Mouse (Mus musculus): ENCODE results near the gene Grm1. TPM values are rescaled to one million over a fixed set of nuclear protein-coding genes. Genes with fewer than 3 reads are reported as not detected.

Gene Grm1
- polyA plus RNA-seq, 1 experiment from 2014 or later = 0.08 TPM

GRCm38 (mm10) chr10:10733092-10733491 lies 349.1 kb downstream of the Grm1 start:
- H3K9me3 ChIP-seq = no peaks in the 10 kb centered on the region
- H3K27me3 ChIP-seq (ENCODE audit: insufficient read depth, poor library complexity, severe bottlenecking) = no peaks in the 10 kb centered on the region
- DNase-seq (ENCODE audit: low spot score) = no peak
- H3K4me1 ChIP-seq = no peaks in the 10 kb centered on the region
- no peak overlapping the region for H3K27ac ChIP-seq
- H3K4me3 ChIP-seq = no peak overlapping the region
- H3K36me3 ChIP-seq = no peaks in the 10 kb centered on the region
- WGBS = 77% methylated on average over 5 of the region's 5 CpGs

GRCm38 (mm10) chr10:10726501-10726900 lies 355.7 kb downstream of the Grm1 start:
- DNase-seq (ENCODE audit: low spot score) = no peak
- Histone ChIP-seq H3K9me3 (no peaks in the 10 kb centered on the region), H3K27me3 (ENCODE audit: insufficient read depth, poor library complexity, severe bottlenecking) (no peaks in the 10 kb centered on the region), H3K36me3 (no peaks in the 10 kb centered on the region), H3K27ac (no peak overlapping the region), H3K4me3 (no peak overlapping the region), H3K4me1 (no peaks in the 10 kb centered on the region)
- 83% methylated on average over 3 of the region's 3 CpGs for WGBS

DNA sequence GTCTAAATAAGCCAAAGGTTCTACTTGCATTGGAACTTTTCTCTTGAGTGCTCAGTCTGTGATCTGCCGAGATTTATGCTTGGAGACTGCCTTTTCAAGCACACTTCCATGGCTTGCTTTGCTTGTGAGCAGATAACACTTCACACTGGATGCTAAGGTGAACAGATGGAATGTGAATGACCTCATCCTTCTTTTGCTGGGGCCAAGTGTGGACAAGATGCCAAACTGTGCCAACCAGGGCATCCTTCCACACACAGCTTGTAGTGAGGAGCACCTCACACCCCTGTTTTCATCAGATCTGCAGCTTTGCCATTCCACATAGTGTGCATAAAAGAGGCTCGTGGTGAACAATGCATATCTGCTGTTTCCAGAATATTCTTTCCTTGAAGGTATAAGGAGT lies 371.3 kb downstream of the Grm1 start:
- H3K36me3 ChIP-seq = no peaks in the 10 kb centered on the region
- no peak for DNase-seq (ENCODE audit: low spot score)
- no peak overlapping the region for H3K4me3 ChIP-seq
- H3K27ac ChIP-seq = no peak overlapping the region
- H3K4me1 ChIP-seq = no peaks in the 10 kb centered on the region
- WGBS = 67% methylated on average over 2 of the region's 2 CpGs
- H3K27me3 ChIP-seq (ENCODE audit: insufficient read depth, poor library complexity, severe bottlenecking) = no peaks in the 10 kb centered on the region
- no peaks in the 10 kb centered on the region for H3K9me3 ChIP-seq

GRCm38 (mm10) chr10:10710359-10710758 lies 371.8 kb downstream of the Grm1 start:
- WGBS = 76% methylated on average over 2 of the region's 2 CpGs
- H3K4me3 ChIP-seq = no peak overlapping the region
- H3K9me3 ChIP-seq = no peaks in the 10 kb centered on the region
- H3K36me3 ChIP-seq = no peaks in the 10 kb centered on the region
- no peaks in the 10 kb centered on the region for H3K4me1 ChIP-seq
- H3K27ac ChIP-seq = no peak overlapping the region
- DNase-seq (ENCODE audit: low spot score) = no peak
- no peaks in the 10 kb centered on the region for H3K27me3 ChIP-seq (ENCODE audit: insufficient read depth, poor library complexity, severe bottlenecking)

GRCm38 (mm10) chr10:10708031-10708430 lies 374.1 kb downstream of the Grm1 start:
- H3K4me3 ChIP-seq = no peak overlapping the region
- no peak for DNase-seq (ENCODE audit: low spot score)
- H3K36me3 ChIP-seq = no peaks in the 10 kb centered on the region
- H3K27me3 ChIP-seq (ENCODE audit: insufficient read depth, poor library complexity, severe bottlenecking) = no peaks in the 10 kb centered on the region
- WGBS = 80% methylated on average over 1 of the region's 1 CpGs
- H3K4me1 ChIP-seq = no peaks in the 10 kb centered on the region
- H3K9me3 ChIP-seq = no peaks in the 10 kb centered on the region
- no peak overlapping the region for H3K27ac ChIP-seq

GRCm38 (mm10) chr10:10701326-10701725 lies 380.8 kb downstream of the Grm1 start:
- H3K4me3 ChIP-seq = no peak overlapping the region
- H3K9me3 ChIP-seq = no peaks in the 10 kb centered on the region
- H3K27ac ChIP-seq = no peak overlapping the region
- WGBS = 67% methylated on average over 1 of the region's 1 CpGs
- DNase-seq (ENCODE audit: low spot score) = no peak
- no peaks in the 10 kb centered on the region for H3K36me3 ChIP-seq
- H3K27me3 ChIP-seq (ENCODE audit: insufficient read depth, poor library complexity, severe bottlenecking) = no peaks in the 10 kb centered on the region
- H3K4me1 ChIP-seq = no peaks in the 10 kb centered on the region

DNA sequence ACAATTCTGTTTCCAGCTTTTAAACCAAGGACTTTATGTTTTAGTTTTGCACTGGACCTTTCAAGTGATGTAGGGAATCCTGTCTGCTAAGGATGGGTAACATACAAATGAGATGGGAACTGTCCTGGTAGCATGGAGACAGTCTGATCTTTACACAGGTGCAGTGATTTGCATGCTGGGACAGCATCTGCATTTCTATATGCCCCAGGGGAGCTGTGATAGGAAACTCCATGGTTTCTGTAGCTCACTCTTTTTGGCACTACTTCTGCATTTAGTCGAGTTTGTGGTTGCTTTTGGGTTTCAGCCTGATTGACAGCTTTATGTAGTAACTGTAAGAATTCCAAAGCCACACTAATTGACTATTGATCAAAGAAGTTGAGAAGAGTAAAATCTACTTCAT lies 381.3 kb downstream of the Grm1 start:
- WGBS = 58% methylated on average over 1 of the region's 1 CpGs
- no peak overlapping the region for H3K27ac ChIP-seq
- DNase-seq (ENCODE audit: low spot score) = no peak

GRCm38 (mm10) chr10:10697497-10697896 lies 384.7 kb downstream of the Grm1 start:
- no peak for DNase-seq (ENCODE audit: low spot score)
- H3K4me3 ChIP-seq = no peak overlapping the region
- no peak overlapping the region for H3K27ac ChIP-seq
- H3K9me3 ChIP-seq = no peaks in the 10 kb centered on the region
- 73% methylated on average over 6 of the region's 6 CpGs for WGBS
- H3K27me3 ChIP-seq (ENCODE audit: insufficient read depth, poor library complexity, severe bottlenecking) = no peaks in the 10 kb centered on the region
- H3K4me1 ChIP-seq = no peaks in the 10 kb centered on the region
- no peaks in the 10 kb centered on the region for H3K36me3 ChIP-seq

More for the DNA sequence above, 381.3 kb downstream of the Grm1 start:
- Histone ChIP-seq H3K27me3 (ENCODE audit: insufficient read depth, poor library complexity, severe bottlenecking) (no peaks in the 10 kb centered on the region), H3K36me3 (no peaks in the 10 kb centered on the region), H3K9me3 (no peaks in the 10 kb centered on the region), H3K4me3 (no peak overlapping the region), H3K4me1 (no peaks in the 10 kb centered on the region)

GRCm38 (mm10) chr10:10689668-10690223 lies 392.4 kb downstream of the Grm1 start:
- H3K4me3 ChIP-seq = peak overlapping the region; percentile 61
- peaks cover 8% of the 10 kb centered on the region for H3K4me1 ChIP-seq
- H3K36me3 ChIP-seq = no peaks in the 10 kb centered on the region
- WGBS = 26% methylated on average over 11 of the region's 11 CpGs
- peaks cover 9% of the 10 kb centered on the region for H3K27me3 ChIP-seq (ENCODE audit: insufficient read depth, poor library complexity, severe bottlenecking)
- no peaks in the 10 kb centered on the region for H3K9me3 ChIP-seq
- DNase-seq (ENCODE audit: low spot score) = no peak
- peak overlapping the region; percentile 39; the same call in 1 of the 2 replicates for H3K27ac ChIP-seq

- Histone ChIP-seq H3K4me1 (peaks cover 8% of the 10 kb centered on the region), H3K4me3 (peak overlapping the region; percentile 61), H3K27me3 (ENCODE audit: insufficient read depth, poor library complexity, severe bottlenecking) (peaks cover 9% of the 10 kb centered on the region), H3K36me3 (no peaks in the 10 kb centered on the region), H3K27ac (peak overlapping the region; percentile 39; the same call in 1 of the 2 replicates), H3K9me3 (no peaks in the 10 kb centered on the region)
- DNase-seq (ENCODE audit: low spot score) = peak; percentile 76
- WGBS = 3% methylated on average over 35 of the region's 35 CpGs
Measured at GRCm38 (mm10) chr10:10688907-10689667, 393.1 kb downstream of the Grm1 start.

DNA sequence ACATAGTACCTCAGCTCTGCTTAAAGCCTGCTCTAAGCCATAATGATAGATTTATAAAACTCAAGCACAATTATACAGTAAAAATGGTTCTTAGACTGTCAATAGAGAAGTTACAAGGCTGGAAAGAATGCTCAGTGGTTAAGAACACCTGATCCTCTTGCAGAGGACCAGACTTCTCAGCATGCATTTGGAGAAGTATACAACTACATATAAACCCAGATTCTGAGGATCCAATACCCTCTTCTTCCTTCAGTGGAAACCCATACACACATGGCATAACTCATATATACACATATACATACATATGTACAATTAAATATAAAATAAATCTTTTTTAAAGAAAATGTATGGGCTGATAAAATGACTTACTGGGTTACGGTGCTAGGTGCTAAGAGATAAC lies 401.1 kb downstream of the Grm1 start, which contains the start of gene Gm10944:
Gm10944 (plus strand) TSS at position 301 of the 400 bp plus-strand sequence.
- H3K36me3 ChIP-seq = no peaks in the 10 kb centered on the region
- WGBS = 86% methylated on average over 1 of the region's 1 CpGs
- no peaks in the 10 kb centered on the region for H3K9me3 ChIP-seq
- H3K27ac ChIP-seq = no peak within 1 kb of the TSS
- no peaks in the 10 kb centered on the region for H3K4me1 ChIP-seq
- H3K27me3 ChIP-seq (ENCODE audit: insufficient read depth, poor library complexity, severe bottlenecking) = no peaks in the 10 kb centered on the region
- no peak for DNase-seq (ENCODE audit: low spot score)
- H3K4me3 ChIP-seq = no peak within 1 kb of the TSS

DNA sequence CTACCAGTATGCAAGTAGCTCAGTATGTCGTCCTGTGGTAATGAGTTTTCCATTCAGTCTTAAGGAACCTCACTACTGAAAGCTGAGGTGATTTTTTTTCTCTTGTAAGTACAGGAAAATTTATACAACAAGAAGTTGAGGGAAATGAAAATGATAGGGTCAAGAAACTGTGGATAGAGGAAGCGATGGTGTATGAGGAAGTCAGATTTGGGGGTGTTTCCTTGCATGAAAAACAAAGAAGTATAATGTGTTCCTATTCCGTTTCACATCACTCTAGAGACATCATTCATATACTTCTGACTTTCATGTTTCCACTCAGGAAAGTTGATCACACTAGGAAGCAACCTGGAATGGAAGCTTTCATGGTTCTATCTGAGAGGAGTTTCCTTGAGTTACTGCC lies 422.2 kb downstream of the Grm1 start:
- Histone ChIP-seq H3K36me3 (no peaks in the 10 kb centered on the region), H3K27me3 (ENCODE audit: insufficient read depth, poor library complexity, severe bottlenecking) (no peaks in the 10 kb centered on the region), H3K4me3 (no peak overlapping the region), H3K9me3 (no peaks in the 10 kb centered on the region), H3K27ac (no peak overlapping the region), H3K4me1 (no peaks in the 10 kb centered on the region)
- WGBS = 70% methylated on average over 3 of the region's 3 CpGs
- no peak for DNase-seq (ENCODE audit: low spot score)

DNA sequence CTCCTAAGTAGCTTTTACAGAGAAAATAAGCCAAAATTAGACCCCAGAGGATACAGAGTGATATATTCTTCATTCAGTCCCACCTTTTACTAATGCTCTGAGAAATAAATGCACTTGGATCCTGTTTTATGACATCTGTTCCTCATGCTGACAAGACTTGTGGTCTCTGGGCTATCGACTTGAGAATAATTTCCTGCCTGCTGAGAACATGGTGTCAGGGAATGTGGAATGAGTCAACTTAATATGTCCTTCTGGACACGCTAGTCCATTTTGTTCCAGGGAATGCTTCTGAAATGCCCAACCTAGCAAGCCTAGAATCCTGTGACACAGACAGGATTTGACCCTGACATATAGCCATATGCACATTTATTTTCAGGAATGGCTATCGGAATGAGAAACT lies 423.0 kb downstream of the Grm1 start:
- Histone ChIP-seq H3K36me3 (no peaks in the 10 kb centered on the region), H3K27ac (no peak overlapping the region), H3K27me3 (ENCODE audit: insufficient read depth, poor library complexity, severe bottlenecking) (no peaks in the 10 kb centered on the region), H3K4me1 (peaks cover 3% of the 10 kb centered on the region; the same call in 1 of the 2 replicates), H3K9me3 (no peaks in the 10 kb centered on the region), H3K4me3 (no peak overlapping the region)
- no peak for DNase-seq (ENCODE audit: low spot score)
- 83% methylated on average over 3 of the region's 3 CpGs for WGBS

All from heart, embryonic 10.5 days (tissue).